Mouse (Mus musculus) mature B cell (primary cell): ENCODE data around the gene Smim23.

Source experiments
- in situ Hi-C: fragments of 300-500 bp; cut with MboI; formaldehyde crosslinking; loops from 2 replicates; pipeline ENCODE4 v1.14.3; 2019

Smim23 gene

GRCm38 (mm10) chr11:32824505-32824904 lies at the start of gene Smim23:
Gene Smim23 (minus strand): TSS chr11:32824605.
- in situ Hi-C loops: no loop called here

GRCm38 (mm10) chr11:32868619-32869383 lies 44.4 kb upstream of the Smim23 start:
- in situ Hi-C loops: no loop called here

- in situ Hi-C loops: no loop called here
These were observed 40.2 kb upstream of the Smim23 start for GRCm38 (mm10) chr11:32864615-32865014.

GRCm38 (mm10) chr11:32857418-32857879 lies 33.0 kb upstream of the Smim23 start:
- in situ Hi-C loops: no loop called here

GRCm38 (mm10) chr11:32846682-32847222 lies 22.3 kb upstream of the Smim23 start:
- in situ Hi-C loops: no loop called here

- in situ Hi-C loops: no loop called here
These were observed 16.8 kb upstream of the Smim23 start for GRCm38 (mm10) chr11:32841169-32841568.

GRCm38 (mm10) chr11:32840256-32840655 lies 15.9 kb upstream of the Smim23 start:
- in situ Hi-C loops: no loop called here

GRCm38 (mm10) chr11:32835022-32835421 lies 10.6 kb upstream of the Smim23 start:
- in situ Hi-C loops: no loop called here

GRCm38 (mm10) chr11:32834367-32834918 lies 10.0 kb upstream of the Smim23 start:
- in situ Hi-C loops: no loop called here

- in situ Hi-C loops: no loop called here
These were observed 6.8 kb downstream of the Smim23 start for GRCm38 (mm10) chr11:32817566-32817965.

GRCm38 (mm10) chr11:32814286-32814685 lies 10.1 kb downstream of the Smim23 start:
- in situ Hi-C loops: no loop called here

- in situ Hi-C loops: no loop called here
These were observed 15.3 kb downstream of the Smim23 start for GRCm38 (mm10) chr11:32809091-32809490.

- in situ Hi-C loops: no loop called here
These were observed 18.4 kb downstream of the Smim23 start for GRCm38 (mm10) chr11:32805958-32806357.

- in situ Hi-C loops: no loop called here
These were observed 20.7 kb downstream of the Smim23 start for GRCm38 (mm10) chr11:32803658-32804057.

GRCm38 (mm10) chr11:32801715-32802114 lies 22.7 kb downstream of the Smim23 start:
- in situ Hi-C loops: no loop called here

- in situ Hi-C loops: no loop called here
These were observed 23.5 kb downstream of the Smim23 start for GRCm38 (mm10) chr11:32800929-32801375.

GRCm38 (mm10) chr11:32798445-32798844 lies 26.0 kb downstream of the Smim23 start:
- in situ Hi-C loops: no loop called here

GRCm38 (mm10) chr11:32794759-32795445 lies 29.5 kb downstream of the Smim23 start:
- in situ Hi-C loops: no loop called here

- in situ Hi-C loops: no loop called here
These were observed 38.2 kb downstream of the Smim23 start for GRCm38 (mm10) chr11:32786201-32786600.

GRCm38 (mm10) chr11:32785591-32786147 lies 38.7 kb downstream of the Smim23 start:
- in situ Hi-C loops: no loop called here

GRCm38 (mm10) chr11:32782724-32783123 lies 41.7 kb downstream of the Smim23 start:
- in situ Hi-C loops: no loop called here
